Mouse (Mus musculus) liver, postnatal 0 days (tissue): ENCODE data around the gene Cdh24. TPM values are rescaled to one million over a fixed set of nuclear protein-coding genes. Genes with fewer than 3 reads are reported as not detected.

Experiments used
- ATAC-seq: fragments of 200-750 bp; cut with Nextera tagmentation; 2 replicates; pipeline ENCODE4 v1.8.0; 2017; ENCODE audit warnings: mild to moderate bottlenecking, moderate library complexity
- DNase-seq: peaks from one replicate; pipeline ENCODE4 v3.0.0-alpha.2; 2016
- H3K27ac ChIP-seq: fragments of 300-500 bp; sonication (generic); 2 replicates; pipeline ENCODE4 v1.5.1; 2014; ENCODE audit warnings: antibody characterized with exemption, moderate library complexity, mild to moderate bottlenecking, low read depth
- H3K27me3 ChIP-seq: fragments of 300-500 bp; sonication (generic); 2 replicates; pipeline ENCODE4 v1.6.1; 2014; ENCODE audit warnings: low read length, control low read depth, mixed read lengths; ENCODE audit not compliant: insufficient read depth
- H3K36me3 ChIP-seq: fragments of 300-500 bp; sonication (generic); replicated peaks from 2 replicates; pipeline ENCODE4 v1.6.1; 2014; ENCODE audit warnings: mild to moderate bottlenecking, control low read depth, low read length, moderate library complexity, mixed read lengths; ENCODE audit not compliant: insufficient read depth
- H3K4me1 ChIP-seq: fragments of 300-500 bp; sonication (generic); 2 replicates; pipeline ENCODE4 v1.6.1; 2014; ENCODE audit warnings: antibody characterized with exemption, mild to moderate bottlenecking, control low read depth; ENCODE audit not compliant: insufficient read depth
- H3K4me2 ChIP-seq: fragments of 300-500 bp; sonication (generic); 2 replicates; pipeline ENCODE4 v1.6.1; 2014; ENCODE audit warnings: low read depth, mild to moderate bottlenecking, low read length, moderate library complexity, mixed read lengths
- H3K4me3 ChIP-seq: fragments of 300-500 bp; sonication (generic); 2 replicates; pipeline ENCODE4 v1.5.1; 2014; ENCODE audit warnings: low read depth, low read length
- H3K9ac ChIP-seq: fragments of 300-500 bp; sonication (generic); replicated peaks from 2 replicates; pipeline ENCODE4 v1.6.1; 2014; ENCODE audit warnings: mild to moderate bottlenecking, moderate library complexity
- H3K9me3 ChIP-seq: fragments of 300-500 bp; sonication (generic); 2 replicates; pipeline ENCODE4 v1.6.1; 2016; ENCODE audit warnings: mild to moderate bottlenecking, control low read depth, low read length, mixed read lengths
- CTCF ChIP-seq: sonication (generic); IDR thresholded peaks from 2 replicates; pipeline ENCODE4 v1.5.1; 2016; ENCODE audit warnings: antibody characterized with exemption, low read depth
- EP300 ChIP-seq: IDR thresholded peaks from 2 replicates; pipeline ENCODE4 v1.6.1; 2016; ENCODE audit warnings: antibody characterized with exemption, low read depth, mild to moderate bottlenecking
- WGBS: fragments of 180-500 bp; shearing (Covaris S2); extraction: QIAGEN DNeasy Blood & Tissue Kit; methylation state at CpG from one replicate; pipeline ENCODE4 v1.1.7; 2014; ENCODE audit not compliant: insufficient replicate concordance; 5-methylcytosine and 5-hydroxymethylcytosine counted together
- microRNA counts: library from miRNA; unstranded; fragments of <30 nt; microRNA quantifications from one replicate; lab custom pipeline; 2015
- microRNA-seq: library from miRNA; unstranded; fragments of <30 nt; microRNA quantifications from one replicate; pipeline ENCODE4, GENCODE M21; 2016
- polyA plus RNA-seq: library from polyadenylated mRNA; unstranded; fragments of >200 nt; fragmentation: Nextera tagmentation; extraction: Ambion mirVana; gene quantifications from 2 replicates; pipeline ENCODE4 v1.2.1, GENCODE M21; 2015

Gene Cdh24
- polyA plus RNA-seq, 1 experiment from 2014 or later, result 0.09 TPM

GRCm38 (mm10) chr14:54582536-54582935 lies 58.6 kb downstream of the Cdh24 start:
- no peak for TF ChIP-seq CTCF
- TF ChIP-seq EP300, result no peak
- WGBS, result 71% methylated on average over 9 of the region's 9 CpGs
- Histone ChIP-seq H3K27me3 (peaks cover 5% of the 10 kb centered on the region), H3K9me3 (no peaks in the 10 kb centered on the region), H3K4me3 (no peak overlapping the region), H3K27ac (peak overlapping the region; percentile 36), H3K4me2 (peak overlapping the region; percentile 36), H3K4me1 (peaks cover 23% of the 10 kb centered on the region), H3K9ac (no peak overlapping the region), H3K36me3 (no peaks in the 10 kb centered on the region)
- DNase-seq (no peak), ATAC-seq (peak; percentile 75)

MicroRNAs within 50 kb of the gene (microRNA counts, 519-probe panel; counts per million panel counts)
- microRNA mmu-miR-686 (lab: Ali Mortazavi, UCI), result not detected

Small RNA genes within 50 kb of the gene (microRNA-seq; reads per million reads assigned to microRNA genes)
- gene Mir686, result not detected
- gene Mir6948, result not detected

Other genes with a start within 250 kb of the Cdh24 start
- gene Slc7a7, start 223.6 kb downstream of the Cdh24 start, polyA plus RNA-seq, result 5.0 and 5.1 TPM in 2 replicates
- gene Mrpl52, start 214.5 kb downstream of the Cdh24 start, polyA plus RNA-seq, result 261 and 284 TPM in 2 replicates
- gene Mmp14, start 209.8 kb downstream of the Cdh24 start, polyA plus RNA-seq, result 38.1 and 39.8 TPM in 2 replicates
- 20.9 and 25.3 TPM in 2 replicates for gene Lrp10, start 177.2 kb downstream of the Cdh24 start, polyA plus RNA-seq
- 0.66 and 0.87 TPM in 2 replicates for gene Rem2, start 165.3 kb downstream of the Cdh24 start, polyA plus RNA-seq
- 12.2 and 13.8 TPM in 2 replicates for gene Prmt5, start 123.8 kb downstream of the Cdh24 start, polyA plus RNA-seq
- gene Haus4, start 86.7 kb downstream of the Cdh24 start, polyA plus RNA-seq, result 33.2 and 35.1 TPM in 2 replicates
- gene Ajuba, start 63.8 kb downstream of the Cdh24 start, polyA plus RNA-seq, result 6.6 and 11.1 TPM in 2 replicates
- gene 4931414P19Rik, start 35.4 kb downstream of the Cdh24 start, polyA plus RNA-seq, result 1.2 and 1.4 TPM in 2 replicates
- gene Psmb5, start 23.3 kb downstream of the Cdh24 start, polyA plus RNA-seq, result 148 and 157 TPM in 2 replicates
- gene Psmb11, start 19.9 kb downstream of the Cdh24 start, polyA plus RNA-seq, result not detected in 2 replicates
- gene Gm17606, start 412 bp downstream of the Cdh24 start, polyA plus RNA-seq, result not detected in 2 replicates
- gene 1700123O20Rik, start 44.9 kb upstream of the Cdh24 start, polyA plus RNA-seq, result 50.9 and 53.3 TPM in 2 replicates
- 28.4 and 38.0 TPM in 2 replicates for gene Acin1, start 45.6 kb upstream of the Cdh24 start, polyA plus RNA-seq
- gene Gm29776, start 57.5 kb upstream of the Cdh24 start, polyA plus RNA-seq, result not detected in 2 replicates
- gene Cebpe, start 70.8 kb upstream of the Cdh24 start, polyA plus RNA-seq, result 13.7 and 15.0 TPM in 2 replicates
- gene Slc7a8, start 140.6 kb upstream of the Cdh24 start, polyA plus RNA-seq, result 2.2 and 2.8 TPM in 2 replicates
- not detected in 2 replicates for gene Rnf212b, start 172.8 kb upstream of the Cdh24 start, polyA plus RNA-seq
- 3.9 and 4.0 TPM in 2 replicates for gene Homez, start 229.6 kb upstream of the Cdh24 start, polyA plus RNA-seq
- gene Ppp1r3e, start 236.2 kb upstream of the Cdh24 start, polyA plus RNA-seq, result 0.85 and 0.99 TPM in 2 replicates
- 1.1 and 1.4 TPM in 2 replicates for gene Bcl2l2, start 242.0 kb upstream of the Cdh24 start, polyA plus RNA-seq
- gene Gm20521, start 242.1 kb upstream of the Cdh24 start, polyA plus RNA-seq, result 0.11 and 0.19 TPM in 2 replicates